Mouse (Mus musculus) bone marrow macrophage, adult 2 months (primary cell): ENCODE measurements around the gene Pou3f1.

Experiments
- CTCF ChIP-seq: IDR thresholded peaks from 2 replicates; pipeline ENCODE4 v1.5.1; 2012; ENCODE audit warnings: low read depth, mild to moderate bottlenecking, low read length, moderate library complexity
- POLR2A ChIP-seq: IDR thresholded peaks from 2 replicates; pipeline ENCODE4 v1.6.1; 2012; ENCODE audit warnings: mild to moderate bottlenecking, low read depth, low read length, borderline replicate concordance

DNA sequence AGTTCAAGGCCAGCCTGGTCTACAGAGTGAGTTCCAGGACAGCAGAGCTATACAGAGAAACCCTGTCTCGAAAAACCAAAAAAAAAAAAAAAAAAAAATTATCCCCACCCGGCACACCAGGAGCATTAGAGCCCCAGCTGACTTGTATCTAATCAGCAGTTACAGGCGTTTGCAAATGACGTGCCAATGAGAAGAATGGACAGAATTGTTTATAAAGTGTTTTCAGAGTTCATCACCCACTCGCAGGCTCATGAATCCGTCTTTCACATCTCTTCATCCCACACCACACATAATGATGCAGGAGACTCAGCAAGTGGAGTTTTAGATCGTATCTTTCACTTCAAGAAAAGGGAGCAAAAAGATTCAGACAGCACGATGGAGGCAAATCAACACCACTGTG lies 28.8 kb downstream of the Pou3f1 start:
- no peak for TF ChIP-seq CTCF
- TF ChIP-seq POLR2A: no peak
